Mouse (Mus musculus): ENCODE data around the gene Prkaa2. TPM values are rescaled to one million over a fixed set of nuclear protein-coding genes. Genes with fewer than 3 reads are reported as not detected.

The Prkaa2 gene
- total RNA-seq (2021), result 10 to 100 TPM; 16.8 to 17.9 TPM
- long read RNA-seq, full-length matches to known transcripts, result 11 of 14 reads
- long read RNA-seq, partial matches to known transcripts, result 0 of 14 reads
- long read RNA-seq, other reads (novel, unspliced or antisense), result 3 of 14 reads

DNA sequence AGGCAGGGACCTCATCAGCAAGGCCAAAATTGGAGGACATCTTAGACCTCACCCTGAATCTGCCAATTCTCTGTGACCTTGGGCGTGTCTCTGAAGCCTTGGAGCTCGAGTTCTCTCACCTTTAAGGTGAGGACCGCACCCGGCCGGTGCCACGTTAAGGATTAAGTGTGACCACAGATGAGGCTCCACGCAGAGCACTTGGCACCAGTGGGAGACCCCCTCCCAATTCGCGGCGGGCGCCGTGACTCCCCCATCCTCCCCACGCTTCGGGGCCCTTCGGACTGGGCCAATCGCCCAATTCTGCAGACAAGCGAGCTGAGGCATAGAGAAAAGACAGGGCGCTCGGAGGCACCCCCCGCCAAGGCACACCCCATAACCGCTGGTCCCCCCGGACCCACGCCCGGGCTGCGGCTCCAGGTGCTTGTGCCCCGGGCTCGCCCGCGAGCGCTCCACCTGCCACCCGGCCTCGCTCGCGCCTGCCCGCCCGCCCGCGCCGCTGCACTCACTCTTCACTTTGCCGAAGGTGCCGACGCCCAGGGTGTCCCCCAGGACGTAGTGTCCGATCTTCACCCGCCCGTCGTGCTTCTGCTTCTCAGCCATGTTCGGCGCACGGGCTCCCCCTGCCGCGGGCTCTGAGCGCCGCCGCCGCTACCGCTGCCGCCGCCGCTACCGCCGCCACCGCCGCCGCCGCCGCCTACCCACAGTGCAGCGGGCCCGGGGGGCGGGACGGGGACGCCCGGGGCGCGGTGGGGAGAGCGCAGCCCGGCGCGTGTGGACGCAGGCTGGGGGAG, at the start of gene Prkaa2:
Gene Prkaa2 (minus strand): TSS at position 692 of the 791 bp plus-strand sequence.
- peak; percentile 70 to 80 for DNase-seq (ENCODE audit: low spot score in 2 of 2)

DNA sequence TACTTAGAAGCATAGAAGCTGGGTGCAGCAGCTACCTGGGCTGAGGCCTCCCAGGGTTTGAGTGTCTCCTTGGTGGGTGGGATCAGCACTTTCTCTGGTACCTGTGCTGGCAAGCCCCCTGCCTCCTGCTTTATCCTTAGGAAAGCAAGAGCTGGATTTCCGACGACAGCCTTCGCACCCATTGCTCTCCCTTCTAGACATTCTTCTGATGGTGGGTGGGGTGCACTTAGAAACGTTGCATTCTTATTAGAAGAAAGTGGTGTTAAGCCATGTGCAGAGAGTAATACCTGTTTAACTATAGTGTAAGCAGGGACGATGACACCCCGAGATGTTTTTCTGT, 49.8 kb upstream of the Prkaa2 start:
- no peak for DNase-seq (ENCODE audit: low spot score in 2 of 2)

DNA sequence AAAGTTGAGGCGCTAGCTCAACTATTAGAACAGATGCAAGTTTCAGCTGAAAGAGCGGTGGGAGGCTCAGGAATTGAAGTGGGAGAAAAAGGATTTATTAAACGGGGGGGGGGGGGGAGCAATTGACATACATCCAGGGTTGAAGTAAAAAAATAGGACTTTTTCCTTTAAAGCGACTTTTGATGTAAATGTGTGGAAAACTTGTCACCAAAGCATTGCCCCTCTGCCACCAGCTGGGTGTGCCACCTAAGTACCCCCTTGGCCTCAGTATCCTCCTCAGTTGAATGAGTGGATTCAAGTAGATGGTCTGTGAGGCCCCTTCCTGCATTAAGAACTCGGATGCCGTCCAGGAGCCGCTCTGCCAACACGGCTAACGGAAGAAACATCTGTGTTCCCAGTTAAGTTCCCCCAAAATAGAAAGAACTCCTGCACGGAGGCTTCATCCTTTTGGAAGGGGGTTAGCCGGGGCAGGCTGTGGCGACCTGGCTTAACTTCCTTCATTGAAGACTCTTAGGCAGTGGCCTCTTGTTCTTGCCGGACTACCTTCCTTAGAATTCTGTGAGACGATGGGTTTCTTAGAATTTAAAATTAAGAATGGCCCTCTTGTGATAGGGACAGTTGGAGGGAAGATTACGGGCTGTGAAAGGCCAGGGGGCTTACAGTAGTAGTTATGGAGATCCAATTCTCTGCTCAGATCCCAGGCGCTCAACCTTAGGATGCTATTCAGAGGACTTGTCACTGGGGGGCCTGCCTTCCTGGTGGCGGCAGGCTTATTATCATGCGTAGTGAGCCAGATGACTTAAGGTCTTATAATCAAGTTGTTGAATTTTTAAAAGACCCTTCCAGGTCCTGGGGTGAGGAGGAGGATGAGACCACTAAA, 49.2 kb upstream of the Prkaa2 start:
- no peak for DNase-seq (ENCODE audit: low spot score in 2 of 2)

DNA sequence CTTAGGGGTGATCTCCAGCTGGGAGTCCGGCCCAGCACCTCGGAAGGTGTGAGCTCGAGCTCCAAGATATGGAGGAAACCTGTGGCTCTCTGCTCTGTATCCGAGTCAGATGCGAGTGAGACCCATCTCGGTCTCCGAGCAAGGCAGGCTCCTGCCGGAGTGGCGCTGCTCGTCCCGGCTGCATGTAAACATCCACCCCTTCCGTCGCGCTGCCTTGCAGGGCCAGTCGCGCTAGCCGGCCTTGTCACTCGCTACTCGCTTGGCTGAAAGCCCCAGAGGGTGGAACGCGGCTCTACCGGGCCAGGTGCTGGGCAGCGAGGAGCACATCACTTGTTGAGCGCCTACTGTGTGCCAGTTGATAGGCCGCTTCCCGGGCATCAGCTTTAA, 48.5 kb upstream of the Prkaa2 start:
- peak; percentile 54 to 65 for DNase-seq (ENCODE audit: low spot score in 2 of 2)

DNA sequence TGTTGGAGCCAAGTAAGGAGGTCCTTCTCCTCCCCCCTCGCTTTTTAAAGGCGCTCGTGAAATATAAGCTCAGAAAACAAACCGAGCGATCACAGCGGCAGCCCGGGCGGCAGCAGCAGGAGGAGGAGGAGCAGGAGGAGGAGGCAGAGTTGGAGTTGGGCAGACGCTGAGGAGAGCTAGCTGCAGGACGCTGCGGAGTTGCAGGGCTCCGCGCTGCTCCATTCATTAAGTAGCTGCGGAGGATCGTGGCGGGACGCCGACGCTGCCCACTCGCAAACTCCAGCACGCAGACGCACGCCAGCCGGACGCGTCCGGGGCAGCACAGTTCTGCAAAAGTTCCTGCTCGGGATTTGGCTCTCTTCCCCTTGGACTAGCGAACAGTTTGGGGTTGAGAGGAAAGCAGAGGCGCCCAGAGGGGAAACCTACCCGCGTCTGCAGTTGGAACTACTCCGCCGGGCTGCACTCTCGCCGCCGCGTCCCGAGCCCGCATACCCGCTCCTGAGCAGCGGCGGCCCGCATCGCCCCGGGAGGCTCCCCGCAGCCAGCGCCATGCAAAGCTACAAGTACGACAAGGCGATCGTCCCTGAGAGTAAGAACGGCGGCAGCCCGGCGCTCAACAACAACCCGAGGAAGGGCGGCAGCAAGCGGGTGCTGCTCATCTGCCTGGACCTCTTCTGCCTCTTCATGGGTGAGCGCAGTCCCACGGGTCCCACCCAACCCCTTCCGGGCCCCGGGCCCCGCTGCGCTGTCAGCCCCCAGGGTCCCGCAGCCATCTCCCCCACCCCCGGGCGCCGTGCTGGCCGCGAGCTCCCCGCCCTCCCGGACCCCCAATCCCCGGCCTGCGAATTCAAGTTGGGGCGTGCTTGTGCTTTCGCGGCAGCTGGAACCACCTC, 47.8 kb upstream of the Prkaa2 start, which contains the start of gene Plpp3:
Gene Plpp3 (plus strand): TSS at position 72 of the 893 bp plus-strand sequence.
- peak; percentile 81 to 83 for DNase-seq (ENCODE audit: low spot score in 2 of 2)

DNA sequence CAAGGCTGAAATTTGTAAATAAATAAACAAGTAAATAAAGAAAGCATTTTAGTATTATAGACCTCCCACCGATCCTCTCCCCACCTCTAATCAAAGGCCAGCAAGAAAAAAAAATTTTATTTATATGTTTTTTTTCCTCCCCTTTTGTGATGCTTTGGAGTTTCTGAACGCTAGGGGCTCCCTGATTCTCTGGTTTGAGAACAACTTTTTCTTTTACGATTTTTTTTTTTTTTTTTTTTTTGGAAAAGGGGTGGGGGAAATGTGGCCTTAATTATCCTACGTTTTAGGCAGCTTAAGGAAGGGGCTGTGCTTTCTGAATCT, 47.2 kb upstream of the Prkaa2 start:
- DNase-seq (ENCODE audit: low spot score in 2 of 2), result no peak

DNA sequence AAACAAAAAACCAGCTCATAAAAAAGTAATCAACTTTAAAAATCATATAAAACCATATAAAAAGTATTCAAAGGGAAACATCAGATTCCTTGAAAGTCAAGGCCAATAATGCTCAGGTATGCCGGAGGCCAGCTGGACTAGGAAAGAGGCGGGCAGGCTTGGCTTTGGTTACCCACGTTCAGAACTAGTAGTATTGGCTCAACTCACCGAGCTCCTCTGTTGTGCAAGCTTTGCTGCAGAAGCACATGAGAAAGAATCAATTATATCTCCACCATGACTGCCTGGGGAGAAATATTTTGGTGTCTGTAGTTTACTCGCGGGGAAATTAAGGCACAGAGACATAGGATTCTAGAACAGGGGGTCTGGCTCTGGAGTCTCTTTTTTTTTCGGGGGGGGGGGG, 46.6 kb upstream of the Prkaa2 start:
- DNase-seq (ENCODE audit: low spot score in 2 of 2), result no peak

DNA sequence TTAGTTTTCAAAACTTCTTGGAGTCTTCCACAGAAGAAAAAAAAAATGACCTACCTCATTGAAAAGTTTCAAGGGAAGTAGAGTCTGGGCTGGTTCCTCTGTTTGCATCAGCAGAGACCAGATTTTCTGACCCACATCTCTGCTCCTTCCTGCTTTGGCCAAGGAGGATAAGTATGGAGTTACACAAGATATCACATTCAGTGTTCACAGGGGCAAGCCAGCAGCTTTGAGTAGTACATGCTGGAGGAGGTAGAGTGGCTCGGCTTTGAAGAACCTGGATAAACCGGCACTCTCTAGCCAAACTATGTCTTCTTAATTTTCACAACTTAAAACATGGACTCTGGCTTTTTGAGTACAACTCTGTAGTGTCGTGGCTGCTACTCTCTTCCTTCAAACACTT, 43.5 kb upstream of the Prkaa2 start:
- no peak for DNase-seq (ENCODE audit: low spot score in 2 of 2)

DNA sequence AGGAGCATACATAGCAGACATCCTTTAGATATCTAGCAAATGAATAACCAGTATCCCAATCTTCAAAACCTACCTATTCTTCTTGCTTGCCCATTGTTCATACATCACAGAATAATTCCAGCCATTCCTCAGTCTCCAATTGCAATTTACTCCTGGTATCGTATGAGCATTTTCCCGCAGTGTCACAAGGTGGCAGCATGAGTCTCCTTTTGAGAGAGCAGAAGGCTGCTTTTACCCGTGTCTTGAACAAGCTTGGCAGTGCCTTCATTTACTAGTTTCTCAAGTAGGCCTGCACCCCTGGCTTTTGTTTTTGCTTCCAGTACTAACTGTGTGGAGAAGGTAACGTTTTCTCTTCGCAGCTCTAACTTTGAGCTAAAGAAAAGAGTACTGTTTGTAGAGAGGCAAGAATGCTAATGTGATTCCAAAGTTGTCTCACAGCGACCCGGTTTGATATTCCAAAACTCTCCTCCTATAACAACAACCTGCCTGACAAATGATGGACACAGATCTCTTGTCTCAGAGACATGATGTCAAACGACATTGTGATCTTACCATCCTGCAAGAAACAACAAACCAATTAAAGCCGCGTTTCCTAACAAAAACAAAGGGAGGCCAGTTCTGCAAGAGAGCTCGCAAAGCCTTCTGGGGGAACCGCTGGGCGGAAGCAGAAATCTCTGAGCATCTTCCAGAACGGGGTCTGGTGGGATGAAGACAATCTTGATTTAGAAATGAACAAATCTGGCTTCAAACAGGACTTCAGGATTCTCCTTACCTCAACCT, 42.4 kb upstream of the Prkaa2 start:
- DNase-seq (ENCODE audit: low spot score in 2 of 2), result peak; percentile 58 to 90

DNA sequence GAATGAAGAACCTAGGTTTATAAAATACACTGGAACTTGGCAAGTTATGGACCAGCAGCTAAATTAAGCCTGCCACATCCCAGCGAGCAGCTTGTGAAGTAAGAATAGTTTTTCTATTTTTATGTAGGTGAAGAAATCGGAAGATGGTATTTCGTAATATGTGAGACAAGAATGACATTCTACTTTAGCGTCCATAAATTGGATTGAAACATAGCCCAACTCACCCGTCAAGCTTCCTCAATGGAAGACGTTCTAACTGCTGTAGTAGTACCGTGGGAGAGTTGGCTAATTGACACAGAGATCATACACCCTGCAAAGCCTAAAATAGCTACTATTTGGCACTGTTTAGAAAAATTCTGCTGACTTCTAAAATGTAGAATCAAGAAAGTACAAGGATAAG, 39.8 kb upstream of the Prkaa2 start:
- no peak for DNase-seq (ENCODE audit: low spot score in 2 of 2)

DNA sequence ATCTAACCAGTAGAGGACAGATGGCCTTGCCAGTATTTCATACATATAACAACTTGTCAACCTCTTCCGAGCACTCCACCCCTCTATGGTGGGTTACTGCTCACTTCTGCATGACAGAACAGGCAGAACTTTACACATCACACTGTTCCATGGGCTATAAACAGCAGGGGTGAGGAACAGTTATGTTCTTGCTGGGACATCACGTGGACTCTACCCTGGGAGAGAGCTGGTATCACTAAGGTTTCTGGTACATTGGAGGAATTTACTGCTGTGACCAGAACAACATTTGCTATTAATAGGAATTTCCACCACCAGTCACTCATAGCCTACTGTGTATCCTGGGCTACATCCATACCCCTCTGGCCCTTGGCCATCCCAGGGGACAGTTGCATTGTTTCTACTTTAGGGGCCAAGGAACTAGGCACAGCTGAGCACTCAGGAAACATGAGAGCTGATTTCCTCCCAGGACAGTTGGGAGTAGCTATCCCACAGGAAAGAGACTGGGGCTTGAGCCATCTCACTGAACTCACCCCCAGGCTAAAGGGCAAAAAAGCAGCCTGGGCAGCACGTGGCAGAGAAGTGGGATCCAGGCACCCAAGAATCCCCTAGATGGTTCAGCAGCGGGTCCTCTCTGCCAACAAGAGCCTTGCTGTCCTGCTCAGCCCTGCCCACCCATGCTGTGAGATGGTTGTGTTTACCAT, 23.8 kb upstream of the Prkaa2 start:
- DNase-seq (ENCODE audit: low spot score in 2 of 2), result no peak

DNA sequence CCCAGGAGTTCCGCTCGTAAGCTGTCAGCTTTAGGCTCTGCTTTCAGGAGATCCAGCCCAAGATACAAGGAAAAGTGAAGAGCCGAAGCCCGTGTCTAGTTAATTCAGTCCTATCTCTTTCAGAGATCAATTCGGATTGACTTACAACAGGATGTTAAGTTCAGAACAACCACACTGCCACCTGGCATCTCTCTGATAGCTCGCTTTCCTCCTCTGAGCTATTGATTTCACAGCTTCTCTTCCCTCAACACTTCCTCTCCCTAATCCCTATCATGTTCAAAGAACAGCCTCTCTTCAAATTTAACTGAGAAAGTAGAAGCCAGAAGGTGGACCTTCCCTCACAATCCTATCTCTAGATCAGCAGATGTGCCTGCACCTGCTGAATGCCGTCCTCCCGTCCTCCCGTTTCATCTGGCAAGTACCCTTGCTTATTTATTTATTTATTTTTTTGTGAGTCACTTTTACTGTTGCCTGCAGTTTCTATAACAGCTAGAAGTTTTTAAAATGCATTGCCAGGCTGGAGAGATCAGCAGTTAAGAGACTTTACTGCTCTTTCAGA, 22.1 kb upstream of the Prkaa2 start:
- DNase-seq (ENCODE audit: low spot score in 2 of 2), result no peak

DNA sequence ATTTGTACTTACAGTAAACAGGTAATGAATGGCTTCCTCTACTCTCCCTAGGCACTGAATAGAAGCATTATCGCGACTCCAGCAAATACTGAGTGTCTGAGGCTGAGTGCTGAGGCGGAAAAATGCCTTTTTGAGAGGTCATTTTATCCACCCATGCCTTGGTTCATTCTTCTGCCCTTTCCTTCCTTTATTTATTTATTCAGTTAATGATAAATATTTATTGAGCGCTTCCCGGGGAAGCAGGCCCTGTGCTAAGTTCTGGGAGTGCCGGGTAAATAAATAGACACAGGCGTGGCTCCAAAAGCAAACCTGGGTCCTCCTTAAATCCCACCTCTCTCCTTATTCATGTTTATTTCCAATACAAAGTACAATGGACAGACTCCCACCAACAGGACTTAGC, 19.5 kb upstream of the Prkaa2 start:
- DNase-seq (ENCODE audit: low spot score in 2 of 2), result no peak

DNA sequence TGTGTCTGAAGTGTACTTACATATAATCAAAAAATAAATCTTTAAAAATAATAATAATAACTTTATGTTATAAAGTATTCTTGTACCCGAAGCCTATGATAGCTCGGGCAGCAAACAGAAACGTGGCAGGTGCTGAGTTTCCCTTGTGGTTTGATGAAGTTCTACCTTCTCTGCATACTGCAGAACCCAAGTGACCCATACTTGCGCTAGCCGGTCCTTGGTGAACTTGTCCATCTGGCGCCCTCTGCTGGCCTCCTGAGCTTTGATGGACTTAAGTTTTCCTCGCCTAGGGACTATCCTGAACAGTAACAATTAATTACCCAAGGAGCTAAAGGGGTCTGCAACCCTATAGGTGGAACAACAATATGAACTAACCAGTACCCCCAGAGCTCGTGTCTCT, 12.7 kb upstream of the Prkaa2 start:
- DNase-seq (ENCODE audit: low spot score in 2 of 2), result peak in 1 of 2 experiments; percentile 70

DNA sequence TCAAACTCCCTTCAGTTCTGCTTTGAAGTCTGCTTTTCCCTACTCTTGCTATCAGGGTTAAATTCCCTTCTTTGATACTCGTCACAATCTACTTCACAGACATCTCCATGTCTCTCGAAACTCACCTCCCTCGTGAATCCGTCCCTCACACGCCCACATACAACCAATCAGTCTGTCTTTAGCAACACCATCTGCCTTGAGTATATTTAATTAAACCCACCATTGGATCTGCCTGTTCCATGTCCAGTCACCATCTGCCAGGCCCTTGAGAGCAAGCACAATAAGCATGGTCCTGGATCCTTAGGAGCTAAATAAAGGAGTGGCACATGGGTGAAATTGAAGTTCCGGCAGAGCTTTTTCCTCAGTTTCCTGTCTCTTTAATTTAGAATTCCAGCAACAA, 11.4 kb upstream of the Prkaa2 start:
- DNase-seq (ENCODE audit: low spot score in 2 of 2), result peak in 1 of 2 experiments; percentile 55

DNA sequence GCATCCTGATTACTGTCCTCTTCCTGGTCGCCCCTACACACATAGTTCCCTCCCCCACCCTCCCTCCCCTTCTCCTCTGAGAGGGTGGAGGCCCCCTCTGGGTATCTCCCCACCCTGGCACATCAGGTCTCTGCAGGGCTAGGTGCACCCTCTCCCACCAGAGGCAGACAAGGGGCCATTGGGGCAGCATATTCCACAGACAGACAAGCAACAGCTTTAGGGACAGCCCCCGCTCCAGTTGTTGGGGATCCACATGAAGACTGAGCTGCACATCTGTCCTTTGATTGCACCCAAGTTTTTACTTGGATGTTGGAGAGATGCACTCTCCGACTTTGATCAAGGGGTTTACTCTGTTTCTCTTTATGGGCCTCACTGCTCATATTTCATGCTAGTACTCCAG, 3.8 kb upstream of the Prkaa2 start:
- DNase-seq (ENCODE audit: low spot score in 2 of 2), result no peak

DNA sequence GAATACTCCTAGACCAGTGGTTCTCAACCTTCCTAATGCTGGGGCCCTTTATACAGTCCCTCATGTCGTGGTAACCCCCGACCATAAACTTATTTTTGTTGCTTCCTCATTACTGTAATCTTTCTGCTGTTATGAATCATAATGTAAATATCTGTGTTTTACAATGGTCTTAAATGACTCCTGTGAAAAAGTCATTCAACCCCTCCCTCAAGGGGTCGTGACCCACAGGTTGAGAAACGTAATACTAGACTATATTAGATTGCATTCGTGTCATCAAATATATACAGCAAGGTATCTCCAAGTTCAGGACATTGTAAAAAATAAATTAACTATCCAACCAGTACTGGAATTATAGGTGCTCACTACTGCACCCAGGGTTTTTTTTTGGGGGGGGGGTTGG, 3.4 kb upstream of the Prkaa2 start:
- DNase-seq (ENCODE audit: low spot score in 2 of 2), result no peak

DNA sequence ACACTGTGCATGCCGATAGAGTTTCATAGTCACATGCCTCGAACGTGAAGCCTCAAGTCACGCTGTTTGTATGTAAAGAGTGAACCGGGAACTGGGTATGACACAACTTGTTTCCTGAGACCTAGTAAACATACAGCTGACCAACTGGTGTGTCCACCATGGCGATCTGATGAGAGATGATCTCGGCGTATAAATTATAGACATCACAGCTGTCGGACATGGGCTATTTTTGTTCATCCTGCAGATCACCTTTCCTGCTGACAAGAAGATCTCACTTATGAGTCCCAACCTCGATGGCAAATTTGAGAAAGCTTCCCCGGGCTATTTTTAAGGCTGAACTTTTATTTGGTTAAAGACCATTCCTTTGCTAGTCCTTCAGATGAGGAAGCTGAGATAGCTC, 2.1 kb upstream of the Prkaa2 start:
- no peak for DNase-seq (ENCODE audit: low spot score in 2 of 2)

DNA sequence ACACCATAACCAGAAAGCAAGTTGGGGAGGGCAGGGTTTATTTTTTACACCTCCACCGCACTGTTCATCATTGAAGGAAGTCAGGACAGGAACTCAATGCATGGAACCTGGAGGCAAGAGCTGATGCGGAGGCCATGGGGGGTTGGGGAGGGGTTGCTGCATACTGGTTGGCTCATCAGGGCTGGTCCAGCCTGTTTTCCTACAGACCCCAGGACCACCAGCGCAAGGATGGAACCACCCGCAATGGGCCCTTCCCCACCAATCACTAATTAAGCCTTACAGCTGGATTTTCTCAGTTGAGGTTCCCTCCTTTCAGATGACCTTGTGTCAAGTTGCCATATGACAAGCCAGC, 970 bp upstream of the Prkaa2 start:
- no peak for DNase-seq (ENCODE audit: low spot score in 2 of 2)
